Mouse (Mus musculus) thymus, postnatal 4 days (tissue): ENCODE measurements around the gene Parn.

ENCODE experiments used
- DNase-seq: peaks from one replicate; pipeline ENCODE4 v3.0.0; 2021

Parn gene

GRCm38 (mm10) chr16:13550667-13551066 is 117.3 kb downstream of the Parn start:
- DNase-seq, result no peak

GRCm38 (mm10) chr16:13549976-13550375 is 118.0 kb downstream of the Parn start:
- DNase-seq, result no peak

- no peak for DNase-seq
These were observed 126.2 kb downstream of the Parn start for GRCm38 (mm10) chr16:13541816-13542215.

DNA sequence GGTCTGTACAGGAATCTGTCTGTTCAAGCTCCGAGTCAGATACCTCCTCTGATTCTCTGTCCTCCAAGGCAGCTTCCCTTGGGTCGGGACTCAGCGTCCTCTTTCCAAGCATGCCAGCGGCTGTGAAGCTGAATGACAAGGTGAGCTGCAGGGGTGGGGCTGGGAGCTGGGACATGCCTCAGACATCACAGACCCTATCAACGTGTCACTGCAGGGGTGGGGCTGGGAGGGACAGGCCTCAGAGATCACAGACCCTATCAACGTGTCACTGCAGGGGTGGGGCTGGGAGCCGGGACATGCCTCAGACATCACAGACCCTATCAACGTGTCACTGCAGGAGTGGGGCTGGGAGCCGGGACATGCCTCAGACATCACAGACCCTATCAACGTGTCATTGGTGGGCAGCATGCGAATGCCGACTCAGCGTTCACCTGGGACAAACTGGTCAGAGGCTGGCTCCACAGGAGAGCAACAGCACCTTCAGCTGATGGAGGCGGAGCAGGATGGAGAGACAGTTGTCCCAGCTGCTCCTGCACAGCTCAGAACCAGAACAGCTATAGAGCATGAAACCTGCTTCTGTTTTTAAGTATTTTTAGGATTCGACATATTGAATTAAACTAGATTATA is 126.7 kb downstream of the Parn start:
- DNase-seq, result no peak

GRCm38 (mm10) chr16:13538933-13539648 is 128.9 kb downstream of the Parn start:
- no peak for DNase-seq

DNA sequence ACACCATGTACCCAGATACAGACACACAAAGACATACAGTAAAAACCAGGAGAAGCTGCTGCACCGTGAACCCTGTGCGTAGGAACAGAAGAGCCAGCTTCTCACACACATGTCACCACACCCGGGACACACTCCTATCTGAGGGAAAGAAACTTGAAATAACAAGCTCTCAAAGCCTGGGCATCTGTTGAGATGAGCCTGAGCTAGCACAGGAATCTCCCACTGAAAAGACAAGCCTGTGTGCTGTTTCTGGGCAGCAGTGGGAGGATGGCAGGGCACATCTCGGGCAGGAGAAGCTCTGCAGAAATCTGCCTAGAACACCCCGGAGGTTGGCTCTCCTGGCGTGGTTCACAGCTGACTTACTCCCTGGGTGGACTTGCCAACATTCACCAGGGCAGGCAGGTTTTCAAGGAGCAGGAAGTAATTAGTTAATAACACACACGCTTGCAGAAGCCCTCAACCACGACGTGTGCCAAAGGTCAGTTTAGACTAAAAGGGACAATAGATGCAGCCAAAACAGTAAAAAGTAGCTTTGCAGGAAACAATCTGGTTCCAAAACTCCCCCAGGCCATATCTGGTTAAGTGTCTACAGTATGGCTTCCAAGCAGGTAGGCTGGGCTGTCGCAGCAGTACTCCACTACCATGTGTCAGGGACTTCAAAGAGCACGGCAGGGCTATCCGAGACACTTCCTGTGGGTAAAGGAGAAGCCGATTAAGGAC is 129.6 kb downstream of the Parn start:
- DNase-seq, result no peak

GRCm38 (mm10) chr16:13536404-13536803 is 131.6 kb downstream of the Parn start:
- DNase-seq, result no peak

DNA sequence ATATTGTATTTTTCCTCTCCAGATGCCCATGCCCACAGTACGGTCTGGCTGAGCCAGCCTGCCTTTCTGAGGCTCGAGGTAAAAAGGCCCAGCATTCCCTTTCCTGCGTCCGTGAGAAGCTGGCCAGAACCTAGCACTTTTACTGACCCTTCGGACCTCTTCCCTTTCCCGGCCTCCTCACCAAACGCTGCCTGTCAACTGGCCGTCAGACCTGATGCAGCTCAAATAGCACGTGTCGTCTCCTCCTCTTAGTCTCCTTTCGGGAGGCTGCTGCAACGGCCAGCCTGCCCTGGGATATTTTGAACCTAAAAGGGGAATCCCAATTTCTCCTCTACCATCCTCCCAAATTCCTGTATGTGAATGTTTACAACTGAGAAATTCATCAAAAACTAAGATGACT is 132.1 kb downstream of the Parn start:
- no peak for DNase-seq

- DNase-seq, result peak; percentile 12
These were observed 135.1 kb downstream of the Parn start for GRCm38 (mm10) chr16:13532840-13533239.

DNA sequence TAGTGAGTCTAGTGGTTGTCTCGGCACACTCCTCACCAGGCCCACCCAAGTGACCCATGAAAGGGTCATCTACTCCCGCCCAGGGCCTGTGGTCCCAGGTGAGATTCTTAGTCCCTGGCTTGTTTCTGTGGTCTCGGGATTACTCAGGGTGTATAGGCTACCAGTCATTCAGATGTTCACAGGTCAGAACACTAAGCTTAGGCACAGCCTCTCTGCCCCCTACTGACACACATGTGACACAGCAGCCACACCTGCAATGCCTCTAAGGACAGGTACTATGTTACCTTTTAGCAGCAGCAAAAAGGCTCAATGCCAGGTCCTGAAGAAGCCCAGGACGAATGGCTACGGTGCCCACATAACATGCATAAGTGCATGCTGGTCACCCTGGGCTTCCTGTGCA is 136.7 kb downstream of the Parn start:
- peak; percentile 14 for DNase-seq

GRCm38 (mm10) chr16:13521359-13521758 is 146.6 kb downstream of the Parn start:
- no peak for DNase-seq

DNA sequence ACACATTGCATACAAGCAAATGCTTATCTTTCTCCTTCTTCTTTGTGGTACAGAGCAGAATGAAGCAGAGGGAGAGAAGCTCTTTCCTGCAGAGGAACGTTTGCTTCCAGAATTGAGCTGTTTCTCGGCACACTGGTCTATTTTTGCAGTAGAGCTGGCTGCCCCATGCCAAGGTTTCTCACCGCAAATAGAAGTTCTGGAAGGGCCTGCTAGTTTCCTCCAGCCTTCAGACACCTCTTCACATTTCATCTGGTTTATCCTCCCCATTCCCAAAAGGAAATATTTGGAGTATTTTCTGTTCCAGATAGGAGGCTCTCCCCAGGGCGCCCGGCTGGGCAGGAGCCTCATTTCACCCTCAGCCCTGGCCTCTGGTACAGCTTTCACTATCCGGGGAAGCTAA is 147.7 kb downstream of the Parn start:
- DNase-seq, result no peak

GRCm38 (mm10) chr16:13516214-13516613 is 151.8 kb downstream of the Parn start:
- DNase-seq, result no peak

GRCm38 (mm10) chr16:13515524-13515923 is 152.4 kb downstream of the Parn start:
- DNase-seq, result no peak

DNA sequence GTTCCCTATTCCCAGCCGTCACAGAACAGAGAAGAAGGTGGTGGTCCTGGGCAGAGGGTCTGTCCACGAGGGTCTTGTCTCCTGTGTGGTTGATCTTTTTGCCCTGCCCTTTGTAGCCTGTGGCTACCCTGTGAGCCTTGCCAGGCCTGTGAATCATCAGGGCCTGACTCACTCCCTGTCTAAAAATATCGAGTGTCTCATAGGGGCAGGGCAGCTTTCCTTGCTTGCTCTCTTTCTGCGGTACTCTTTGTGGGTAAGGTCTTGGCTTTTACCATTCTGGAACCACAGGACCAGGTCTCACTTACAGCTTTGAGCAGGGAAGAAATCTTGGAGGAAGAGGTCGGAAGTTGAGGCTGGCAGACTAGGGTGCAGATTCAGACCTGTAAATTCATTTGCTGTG is 162.9 kb downstream of the Parn start:
- no peak for DNase-seq

GRCm38 (mm10) chr16:13504476-13504875 is 163.5 kb downstream of the Parn start:
- no peak for DNase-seq

GRCm38 (mm10) chr16:13498923-13499322 is 169.0 kb downstream of the Parn start:
- no peak for DNase-seq

GRCm38 (mm10) chr16:13493981-13494380 is 174.0 kb downstream of the Parn start:
- DNase-seq, result no peak

GRCm38 (mm10) chr16:13492996-13493395 is 175.0 kb downstream of the Parn start:
- DNase-seq, result no peak

DNA sequence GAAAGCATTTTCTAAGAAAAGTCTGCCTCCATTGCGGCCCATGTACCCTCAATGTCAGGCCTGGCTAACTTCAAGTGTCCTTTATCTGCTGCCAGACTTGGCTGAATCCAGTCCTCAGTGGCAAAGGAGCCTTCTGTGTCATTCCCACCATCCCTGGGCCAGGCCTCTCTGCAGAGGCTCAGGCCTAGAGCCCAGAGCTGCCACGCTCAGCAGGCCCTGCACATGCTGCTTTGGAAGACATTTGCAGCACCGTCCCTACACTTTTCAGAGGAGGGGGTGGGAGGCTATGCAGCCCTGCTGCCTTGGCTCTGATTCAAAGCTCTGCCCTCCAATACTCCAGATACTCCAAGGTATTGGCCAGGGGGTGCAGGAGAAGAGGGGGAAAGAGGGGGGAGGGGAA is 176.2 kb downstream of the Parn start:
- no peak for DNase-seq
